Mouse (Mus musculus) thymus, postnatal 10 days (tissue): ENCODE measurements around the gene Cd59b.
A peak's percentile ranks its signal among the peaks of the same experiment; 100 is the strongest.
"Not testable (repeated sequence)": the region's sequence is repeated elsewhere in the genome, so short reads cannot be mapped to it uniquely, and the experiment has no call there.

Experiments used
- DNase-seq, 2 experiments: peaks; one replicate each; pipeline ENCODE4 v3.0.0; 2021; ENCODE audit warnings: low spot score in 2 of 2

Gene Cd59b

GRCm38 (mm10) chr2:104114898-104115297 lies 45.2 kb downstream of the Cd59b start:
- DNase-seq: no peak

DNA sequence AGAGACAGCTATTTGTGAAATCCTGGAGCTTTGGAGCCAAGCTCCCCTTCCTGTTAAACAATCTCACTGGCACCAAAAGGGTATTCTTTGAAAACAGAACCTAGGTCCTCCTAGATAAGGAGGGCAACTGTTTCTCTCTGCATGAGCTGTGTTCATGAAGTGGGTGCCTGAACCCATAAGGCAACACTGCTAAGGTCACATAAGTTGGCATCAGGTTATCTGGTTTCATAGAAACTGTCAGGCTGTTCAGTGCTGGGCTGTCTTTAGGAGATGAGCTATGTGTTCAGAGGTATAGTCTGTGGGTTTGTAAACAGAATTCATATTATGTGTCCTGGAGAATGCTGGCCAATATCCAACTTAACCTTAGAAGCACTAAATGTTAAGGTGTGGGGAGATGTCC lies 47.5 kb downstream of the Cd59b start:
- not testable (repeated sequence) for DNase-seq

DNA sequence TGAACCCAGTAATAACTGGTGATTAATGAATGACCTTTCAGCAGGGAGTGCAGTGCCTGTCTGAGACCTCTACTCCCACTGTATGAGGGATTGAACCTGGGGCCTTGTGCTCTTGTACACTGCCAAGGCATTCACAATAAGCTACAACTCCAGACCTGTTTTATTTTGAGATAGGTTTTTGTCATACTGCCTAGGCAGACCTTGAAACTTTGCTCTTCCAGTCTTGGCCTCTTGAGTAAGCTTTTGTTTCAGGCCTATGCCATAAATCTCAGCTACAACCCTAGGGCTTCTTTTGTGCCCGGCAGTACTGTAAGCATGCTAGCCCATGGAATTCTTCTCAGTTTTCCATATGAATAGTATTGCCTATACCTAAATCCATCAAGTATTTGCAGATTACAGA lies 49.4 kb downstream of the Cd59b start:
- no peak for DNase-seq

DNA sequence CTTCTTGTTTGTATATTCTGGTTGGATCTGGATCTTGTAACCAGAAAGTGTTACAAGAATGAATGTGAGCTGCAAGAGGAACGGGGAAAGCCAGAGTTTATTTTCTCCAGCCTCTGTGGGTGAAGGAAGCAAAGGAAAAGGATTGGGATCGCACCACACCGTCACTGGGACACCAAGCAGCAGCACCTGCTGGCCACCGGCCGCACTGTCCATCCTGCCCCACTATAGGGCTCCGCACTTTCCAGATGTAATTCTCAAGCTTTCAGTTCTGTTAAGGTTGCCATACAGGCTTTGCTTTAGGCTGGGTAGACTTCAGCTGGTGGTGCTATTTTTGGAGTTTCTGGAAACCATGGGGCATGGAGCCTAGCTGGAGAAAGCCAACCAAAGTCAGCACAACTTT lies 50.7 kb downstream of the Cd59b start:
- DNase-seq: no peak

GRCm38 (mm10) chr2:104121681-104122504 lies 52.2 kb downstream of the Cd59b start:
- no peak for DNase-seq

- DNase-seq: peak; percentile 67 to 78
Measured at GRCm38 (mm10) chr2:104122505-104123378, 53.1 kb downstream of the Cd59b start, which contains the start of gene A930018P22Rik. Gene A930018P22Rik (plus strand): TSS chr2:104122769.

GRCm38 (mm10) chr2:104123540-104123939 lies 53.9 kb downstream of the Cd59b start:
- DNase-seq: no peak

- no peak for DNase-seq
Measured at GRCm38 (mm10) chr2:104124071-104124470, 54.4 kb downstream of the Cd59b start.

DNA sequence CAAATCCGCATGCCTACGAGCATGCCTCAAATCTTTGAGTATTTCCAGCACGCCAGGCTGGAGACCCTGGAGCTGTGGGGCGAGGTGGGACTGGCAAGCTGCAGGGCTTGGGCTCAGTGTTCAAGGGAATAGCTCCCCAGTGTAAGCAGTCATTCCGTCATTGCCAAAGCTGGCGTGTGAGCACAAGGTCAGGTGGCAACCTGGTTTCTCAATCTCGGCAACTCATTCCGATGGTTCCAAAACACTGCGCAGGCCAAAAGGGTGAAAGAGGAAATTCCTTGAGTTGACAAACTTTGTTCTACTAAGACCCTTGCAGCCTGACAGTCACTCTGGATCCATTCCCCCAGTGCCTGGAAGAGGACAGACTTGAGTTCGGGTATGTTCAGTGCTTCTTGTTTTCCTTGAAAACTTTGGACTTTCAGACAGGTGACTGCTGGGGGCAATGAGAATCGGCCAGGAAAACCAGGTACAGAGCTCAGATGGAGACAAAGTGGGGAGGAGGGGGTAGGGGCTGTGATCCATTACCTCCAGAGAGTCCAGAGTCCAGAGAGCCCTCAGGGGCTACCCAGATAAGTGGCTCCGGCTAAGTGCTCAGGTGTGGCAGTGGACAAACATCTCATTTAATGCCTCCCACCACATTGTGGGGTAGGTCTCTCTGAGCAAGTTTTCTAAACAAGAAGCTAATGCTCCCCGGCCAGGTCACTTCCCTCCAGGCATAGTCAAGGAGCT lies 59.3 kb downstream of the Cd59b start:
- no peak for DNase-seq

DNA sequence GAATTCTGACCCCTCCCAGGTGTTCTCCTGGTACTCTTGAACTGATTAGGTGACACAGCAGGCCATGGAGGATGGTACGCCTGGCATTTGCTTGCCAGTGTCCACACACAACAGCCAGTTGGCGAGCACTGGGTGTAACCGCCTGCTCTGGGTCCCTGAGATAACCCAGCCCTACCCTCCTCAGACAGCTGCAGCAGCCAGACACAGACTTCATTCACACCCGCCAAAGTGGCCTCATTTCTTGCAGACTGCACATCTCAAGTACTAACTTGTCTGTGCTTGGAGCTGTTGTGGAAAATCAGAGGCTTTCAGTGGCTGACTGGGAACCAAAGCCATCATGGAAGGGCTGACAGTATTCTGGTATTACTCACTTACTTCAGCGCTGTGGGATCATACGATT lies 60.5 kb downstream of the Cd59b start:
- DNase-seq: no peak

GRCm38 (mm10) chr2:104130969-104131368 lies 61.3 kb downstream of the Cd59b start:
- DNase-seq: peak; percentile 16 to 69

DNA sequence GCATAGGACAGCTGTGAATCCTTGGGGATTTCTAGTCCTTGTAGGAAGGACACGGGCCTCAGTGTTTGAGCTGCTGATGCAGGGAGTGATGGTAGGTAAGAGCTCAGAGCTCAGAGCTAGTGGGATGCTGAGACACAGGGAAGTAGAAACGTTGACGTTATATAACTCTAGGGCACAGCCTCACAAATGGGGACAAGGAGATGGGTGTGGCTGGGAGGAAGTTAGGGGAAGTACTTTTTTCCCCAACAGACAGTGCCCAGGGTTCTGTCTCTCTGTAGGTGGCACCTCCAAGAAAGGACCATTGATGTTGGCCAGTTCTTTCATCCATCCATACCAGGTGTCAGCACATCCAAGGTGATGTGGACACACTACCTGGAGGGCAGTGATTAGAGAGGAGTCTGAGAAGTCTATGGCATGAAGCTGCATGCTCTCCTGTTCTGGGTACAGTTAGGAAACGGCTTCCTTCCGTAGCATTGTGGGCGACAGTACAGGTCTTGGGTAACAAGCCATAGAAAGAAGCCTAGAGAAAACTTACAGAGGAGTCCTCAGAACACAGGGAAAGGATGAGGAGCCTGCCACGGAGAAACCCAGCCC lies 62.7 kb downstream of the Cd59b start:
- no peak for DNase-seq

- DNase-seq: no peak
Measured at GRCm38 (mm10) chr2:104133042-104133810, 63.6 kb downstream of the Cd59b start.

- peak; percentile 46 to 78 for DNase-seq
Measured at GRCm38 (mm10) chr2:104134150-104135056, 64.8 kb downstream of the Cd59b start.

DNA sequence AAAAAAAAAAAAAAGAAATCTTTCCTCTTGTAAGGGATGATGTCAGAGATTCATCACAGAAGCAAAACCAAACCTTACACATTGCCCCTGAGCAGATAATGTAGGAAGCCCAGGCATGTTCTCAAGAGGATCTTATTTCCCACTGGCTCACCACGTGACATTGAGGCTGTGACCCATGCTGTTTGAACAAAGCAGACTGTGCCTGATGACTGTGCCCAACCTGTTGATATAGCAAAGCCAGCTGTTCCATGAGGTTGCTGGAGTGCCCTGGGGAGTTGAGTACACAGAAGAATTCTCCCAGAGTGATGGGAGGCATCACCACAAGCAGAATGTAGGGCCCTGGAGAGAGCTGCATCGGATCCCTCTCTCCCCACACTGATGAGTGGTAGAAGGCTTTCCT lies 66.3 kb downstream of the Cd59b start:
- DNase-seq: no peak
